Mouse (Mus musculus) MEL (cell line): ENCODE measurements around the gene Pik3r1. TPM values are rescaled to one million over a fixed set of nuclear protein-coding genes. Genes with fewer than 3 reads are reported as not detected.

Source experiments
- DNase-seq: peaks from one replicate; pipeline ENCODE4 v3.0.0; 2011; ENCODE audit warnings: low read depth, low spot score
- H3K27ac ChIP-seq: 2 replicates; pipeline ENCODE4 v1.5.1; 2012; ENCODE audit warnings: low read depth, mild to moderate bottlenecking, control low read depth, low read length, moderate library complexity; ENCODE audit not compliant: control insufficient read depth
- H3K27me3 ChIP-seq, 2 experiments: fragments of 150-350 bp in 1 of 2; sonication (generic) in 1 of 2; 2 replicates each; pipeline ENCODE4 v1.6.1; 2012; ENCODE audit warnings: low read length in 2 of 2, mild to moderate bottlenecking in 2 of 2, improper control_type of control experiment in 1 of 2, moderate library complexity in 1 of 2; ENCODE audit not compliant: insufficient read depth in 2 of 2, control insufficient read depth in 1 of 2
- H3K36me3 ChIP-seq, 2 experiments: 2 replicates each; pipeline ENCODE4 v1.6.1; 2012 to 2014; ENCODE audit warnings: low read length in 2 of 2, improper control_type of control experiment in 1 of 2, inconsistent platforms in 1 of 2, mild to moderate bottlenecking in 1 of 2; ENCODE audit not compliant: insufficient read depth in 2 of 2, control insufficient read depth in 1 of 2
- H3K4me1 ChIP-seq, 2 experiments: fragments of 150-350 bp in 1 of 2; sonication (generic) in 1 of 2; 2 replicates each; pipeline ENCODE4 v1.6.1; 2012; ENCODE audit warnings: low read length in 2 of 2, improper control_type of control experiment in 1 of 2, mild to moderate bottlenecking in 1 of 2; ENCODE audit not compliant: insufficient read depth in 2 of 2, control insufficient read depth in 1 of 2
- H3K4me3 ChIP-seq, 2 experiments: fragments of 150-350 bp in 1 of 2; sonication (generic) in 1 of 2; 2 replicates each; pipeline ENCODE4 v1.5.1; 2012; ENCODE audit warnings: low read depth in 2 of 2, low read length in 2 of 2, mild to moderate bottlenecking in 2 of 2, moderate library complexity in 2 of 2, control low read depth in 1 of 2, improper control_type of control experiment in 1 of 2; ENCODE audit not compliant: control insufficient read depth in 1 of 2, insufficient read depth in 1 of 2
- H3K79me2 ChIP-seq: 2 replicates; pipeline ENCODE4 v1.6.1; 2012; ENCODE audit warnings: mild to moderate bottlenecking, low read length, moderate library complexity; ENCODE audit not compliant: control insufficient read depth, poor library complexity, insufficient read depth
- H3K9ac ChIP-seq: 2 replicates; pipeline ENCODE4 v1.6.1; 2012; ENCODE audit warnings: low read depth, mild to moderate bottlenecking, control low read depth, low read length, moderate library complexity; ENCODE audit not compliant: control insufficient read depth, poor library complexity, severe bottlenecking
- H3K9me3 ChIP-seq: fragments of 150-350 bp; sonication (generic); replicated peaks from 2 replicates; pipeline ENCODE4 v1.6.1; 2012; ENCODE audit warnings: mild to moderate bottlenecking, low read length, improper control_type of control experiment, moderate library complexity; ENCODE audit not compliant: insufficient read depth
- BHLHE40 ChIP-seq: IDR thresholded peaks from 2 replicates; pipeline ENCODE4 v1.6.1; 2012; ENCODE audit warnings: low read depth, mild to moderate bottlenecking, inconsistent platforms, low read length, improper control_type of control experiment, borderline replicate concordance
- CHD1 ChIP-seq: IDR thresholded peaks from 2 replicates; pipeline ENCODE4 v1.6.1; 2012; ENCODE audit warnings: low read depth, mild to moderate bottlenecking, inconsistent platforms, low read length, improper control_type of control experiment
- CHD2 ChIP-seq: IDR thresholded peaks from 2 replicates; pipeline ENCODE4 v1.6.1; 2011; ENCODE audit warnings: low read length, improper control_type of control experiment
- E2F4 ChIP-seq: IDR thresholded peaks from 2 replicates; pipeline ENCODE4 v1.6.1; 2011; ENCODE audit warnings: low read depth, low read length, improper control_type of control experiment, borderline replicate concordance
- MAFK ChIP-seq: IDR thresholded peaks from 2 replicates; pipeline ENCODE4 v1.6.1; 2011; ENCODE audit warnings: low read depth, mild to moderate bottlenecking, low read length, improper control_type of control experiment, borderline replicate concordance
- MAZ ChIP-seq: IDR thresholded peaks from 2 replicates; pipeline ENCODE4 v1.6.1; 2012; ENCODE audit warnings: low read depth, mild to moderate bottlenecking, inconsistent platforms, low read length, improper control_type of control experiment
- MEF2A ChIP-seq: IDR thresholded peaks from 2 replicates; pipeline ENCODE4 v1.6.1; 2014; ENCODE audit warnings: low read depth, mild to moderate bottlenecking, inconsistent platforms, low read length, improper control_type of control experiment; ENCODE audit not compliant: poor library complexity, insufficient replicate concordance, severe bottlenecking; ENCODE audit errors: extremely low read depth
- MYB ChIP-seq: IDR thresholded peaks from 2 replicates; pipeline ENCODE4 v1.6.1; 2011; ENCODE audit warnings: mild to moderate bottlenecking, low read depth, low read length, improper control_type of control experiment
- MYC ChIP-seq: IDR thresholded peaks from 2 replicates; pipeline ENCODE4 v1.6.1; 2011; ENCODE audit warnings: low read depth, mild to moderate bottlenecking, low read length, improper control_type of control experiment, moderate library complexity
- NELFE ChIP-seq: IDR thresholded peaks from 2 replicates; pipeline ENCODE4 v1.6.1; 2011; ENCODE audit warnings: low read depth, low read length, improper control_type of control experiment
- POLR2AphosphoS5 ChIP-seq: IDR thresholded peaks from 2 replicates; pipeline ENCODE4 v1.6.1; 2012; ENCODE audit warnings: low read depth, borderline replicate concordance, mild to moderate bottlenecking, inconsistent platforms, low read length, moderate library complexity, mixed read lengths
- RAD21 ChIP-seq: IDR thresholded peaks from 2 replicates; pipeline ENCODE4 v1.6.1; 2011; ENCODE audit warnings: mild to moderate bottlenecking, low read depth, low read length, improper control_type of control experiment
- RCOR1 ChIP-seq: IDR thresholded peaks from 2 replicates; pipeline ENCODE4 v1.6.1; 2012; ENCODE audit warnings: low read depth, mild to moderate bottlenecking, inconsistent platforms, low read length, improper control_type of control experiment
- SIN3A ChIP-seq: IDR thresholded peaks from 2 replicates; pipeline ENCODE4 v1.6.1; 2012; ENCODE audit warnings: low read length, improper control_type of control experiment, inconsistent platforms
- SMC3 ChIP-seq: IDR thresholded peaks from 2 replicates; pipeline ENCODE4 v1.6.1; 2011; ENCODE audit warnings: low read depth, low read length, improper control_type of control experiment
- TAL1 ChIP-seq: IDR thresholded peaks from 2 replicates; pipeline ENCODE4 v1.6.1; 2012; ENCODE audit warnings: mild to moderate bottlenecking, inconsistent platforms, low read length, moderate library complexity, mixed read lengths
- TBP ChIP-seq: IDR thresholded peaks from 2 replicates; pipeline ENCODE4 v1.8.0; 2011; ENCODE audit warnings: low read depth, low read length, improper control_type of control experiment
- UBTF ChIP-seq: IDR thresholded peaks from 2 replicates; pipeline ENCODE4 v1.6.1; 2012; ENCODE audit warnings: low read depth, mild to moderate bottlenecking, inconsistent platforms, low read length, improper control_type of control experiment, moderate library complexity, borderline replicate concordance; ENCODE audit not compliant: insufficient read depth
- USF2 ChIP-seq, 2 experiments: IDR thresholded peaks; 2 replicates each; pipeline ENCODE4 v1.6.1; 2011 to 2012; ENCODE audit warnings: improper control_type of control experiment in 2 of 2, low read length in 2 of 2, borderline replicate concordance in 1 of 2, inconsistent platforms in 1 of 2, low read depth in 1 of 2, mild to moderate bottlenecking in 1 of 2; ENCODE audit not compliant: insufficient read depth in 1 of 2
- ZC3H11A ChIP-seq: IDR thresholded peaks from 2 replicates; pipeline ENCODE4 v1.6.1; 2012; ENCODE audit warnings: low read depth, mild to moderate bottlenecking, inconsistent platforms, low read length, improper control_type of control experiment
- ZMIZ1 ChIP-seq: IDR thresholded peaks from 2 replicates; pipeline ENCODE4 v1.6.1; 2012; ENCODE audit warnings: low read depth, mild to moderate bottlenecking, inconsistent platforms, low read length, improper control_type of control experiment, moderate library complexity
- polyA plus RNA-seq, 2 experiments: library from polyadenylated mRNA; stranded (reverse) in 1 of 2; unstranded in 1 of 2; fragments of >175 nt in 1 of 2; fragments of >200 nt in 1 of 2; gene quantifications; 2 replicates each; pipeline versions ENCODE4 v1.2.1 to v1.2.4; 2012; ENCODE audit warnings: low replicate concordance in 2 of 2, low read depth in 1 of 2; ENCODE audit not compliant: insufficient read length in 2 of 2, insufficient read depth in 1 of 2, missing spikeins in 1 of 2
- total RNA-seq: library from RNA; depleted of rRNA; stranded (reverse); fragments of 300-350 nt; gene quantifications from 2 replicates; pipeline ENCODE4 v1.2.3, GENCODE M21; 2012

Gene Pik3r1
- total and polyA plus RNA-seq, 3 experiments = 23.8 to 116 (median 41.4) TPM

DNA sequence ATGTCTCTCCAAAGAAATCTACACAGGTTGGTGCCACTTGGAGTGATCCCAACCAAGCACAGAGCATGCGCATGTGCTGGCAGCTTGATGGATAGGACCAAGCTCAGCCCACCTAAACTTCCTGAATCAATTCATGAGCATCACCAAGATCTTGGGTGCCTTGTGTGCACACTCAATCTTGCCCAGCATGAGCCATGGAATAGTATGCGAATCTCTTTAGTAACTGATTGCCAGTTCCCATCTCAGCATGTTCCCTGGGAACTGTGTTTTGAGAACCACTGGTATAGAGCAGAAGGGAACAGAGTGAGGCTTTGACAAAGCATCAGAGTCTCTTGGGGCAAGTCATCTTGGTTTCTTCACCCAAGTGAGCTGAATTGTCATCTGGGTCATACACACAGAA lies 107.8 kb downstream of the Pik3r1 start:
- Histone ChIP-seq H3K27ac (no peak overlapping the region), H3K79me2 (no peaks in the 10 kb centered on the region), H3K4me3 (no peak overlapping the region), H3K9me3 (no peaks in the 10 kb centered on the region), H3K4me1 (peaks cover 12 to 44% of the 10 kb centered on the region in 2 experiments), H3K27me3 (no peaks in the 10 kb centered on the region), H3K9ac (no peak overlapping the region), H3K36me3 (peaks cover 0 to 44% of the 10 kb centered on the region in 2 experiments; a peak in 2 of 4 replicates)
- TF ChIP-seq ZMIZ1 (no peak), RAD21 (no peak), SMC3 (no peak), MAZ (no peak), MAFK (no peak), BHLHE40 (no peak)
- DNase-seq = no peak

DNA sequence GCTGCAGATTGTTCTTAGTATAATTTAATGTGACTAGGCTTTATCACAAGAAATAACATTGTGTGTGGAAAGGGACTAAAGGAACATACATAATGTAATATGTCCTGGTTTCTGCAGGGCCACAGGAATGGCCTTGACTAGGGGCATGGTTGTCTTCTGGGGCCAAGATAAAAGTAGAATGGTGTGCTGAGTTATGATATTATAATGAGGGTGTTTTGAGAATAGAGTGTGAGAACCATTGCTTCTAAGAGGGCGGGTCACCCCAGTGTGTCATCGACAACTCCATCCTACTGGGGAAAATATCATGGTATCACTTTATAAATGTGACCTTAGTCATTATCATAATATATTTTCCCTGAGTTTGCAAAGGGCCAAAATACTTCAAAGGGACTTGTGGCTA lies 115.9 kb downstream of the Pik3r1 start:
- Histone ChIP-seq H3K27ac (no peak overlapping the region), H3K9ac (no peak overlapping the region), H3K27me3 (peaks cover 0 to 4% of the 10 kb centered on the region in 2 experiments; a peak in 2 of 4 replicates), H3K4me3 (no peak overlapping the region)
- no peak for TF ChIP-seq SMC3
- TF ChIP-seq, all 39 proteins: peak for 0
- Histone ChIP-seq H3K79me2 (no peaks in the 10 kb centered on the region), H3K9me3 (no peaks in the 10 kb centered on the region), H3K4me1 (no peaks in the 10 kb centered on the region), H3K36me3 (no peaks in the 10 kb centered on the region)
- DNase-seq = no peak

DNA sequence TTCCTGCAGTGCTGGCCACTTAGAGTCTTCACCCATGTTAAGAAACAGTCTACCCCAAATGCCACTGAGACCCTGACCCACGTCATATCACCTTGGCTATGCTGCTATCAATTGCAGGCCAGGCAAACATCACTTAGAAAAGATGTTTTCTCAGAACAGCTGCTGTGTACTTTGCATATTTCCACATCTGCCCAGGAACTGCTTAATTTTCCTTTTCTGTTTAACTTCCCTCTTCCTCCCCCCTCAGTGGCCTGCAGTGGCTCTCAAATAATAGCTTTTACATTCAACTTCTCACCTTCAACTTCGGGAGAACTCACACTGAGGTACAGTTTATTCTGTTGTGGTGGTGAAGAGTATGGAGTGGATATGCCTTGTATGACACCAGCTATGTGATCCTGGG lies 126.4 kb downstream of the Pik3r1 start:
- Histone ChIP-seq H3K4me1 (no peaks in the 10 kb centered on the region), H3K27ac (no peak overlapping the region), H3K27me3 (no peaks in the 10 kb centered on the region; a peak in 1 of 4 replicates), H3K9ac (no peak overlapping the region), H3K79me2 (no peaks in the 10 kb centered on the region), H3K9me3 (no peaks in the 10 kb centered on the region), H3K36me3 (no peaks in the 10 kb centered on the region), H3K4me3 (no peak overlapping the region)
- DNase-seq = no peak
- TF ChIP-seq NELFE (no peak), TAL1 (no peak), POLR2AphosphoS5 (no peak), ZC3H11A (no peak), RAD21 (no peak), MYC (no peak), UBTF (no peak), SIN3A (no peak), USF2 (IDR thresholded peaks at IDR 0.05; ENCODE audit: borderline replicate concordance in 1 of 2, insufficient read depth in 1 of 2, low read depth in 1 of 2, low read length in 2 of 2) (no peak), CHD1 (no peak), RCOR1 (no peak), E2F4 (no peak), MAZ (no peak), MYB (no peak), CHD2 (no peak), TBP (no peak), MEF2A (no peak)
